Mouse (Mus musculus): ENCODE measurements around the gene Taok2.

- no peak for TF ChIP-seq CTCF (IDR thresholded peaks at IDR 0.05; ENCODE audit: low read depth)
- TF ChIP-seq EP300 (IDR thresholded peaks at IDR 0.05; ENCODE audit: low read depth), result no peak
Observed at GRCm38 (mm10) chr7:126816494-126816893, 68.0 kb downstream of the Taok2 start.
